Mouse (Mus musculus) forebrain, postnatal 0 days (tissue): ENCODE data around the gene Acp5. TPM values are rescaled to one million over a fixed set of nuclear protein-coding genes. Genes with fewer than 3 reads are reported as not detected.
A peak's percentile ranks its signal among the peaks of the same experiment; 100 is the strongest.

Experiments used
- ATAC-seq: fragments of 200-750 bp; cut with Nextera tagmentation; 2 replicates; pipeline ENCODE4 v1.8.0; 2017; ENCODE audit warnings: mild to moderate bottlenecking, moderate library complexity
- DNase-seq: peaks from one replicate; pipeline ENCODE4 v3.0.0-alpha.2; 2015
- H3K27ac ChIP-seq: fragments of 300-500 bp; sonication (generic); 2 replicates; pipeline ENCODE4 v1.5.1; 2014; ENCODE audit warnings: low read depth, mild to moderate bottlenecking, antibody characterized with exemption, low read length, moderate library complexity, mixed read lengths
- H3K27me3 ChIP-seq: fragments of 300-500 bp; sonication (generic); 2 replicates; pipeline ENCODE4 v1.6.1; 2014; ENCODE audit warnings: mild to moderate bottlenecking, low read length, mixed read lengths; ENCODE audit not compliant: insufficient read depth
- H3K36me3 ChIP-seq: fragments of 300-500 bp; sonication (generic); 2 replicates; pipeline ENCODE4 v1.6.1; 2014; ENCODE audit warnings: mild to moderate bottlenecking, moderate library complexity; ENCODE audit not compliant: insufficient read depth
- H3K4me1 ChIP-seq: fragments of 300-500 bp; sonication (generic); 2 replicates; pipeline ENCODE4 v1.6.1; 2014; ENCODE audit warnings: antibody characterized with exemption; ENCODE audit not compliant: insufficient read depth
- H3K4me2 ChIP-seq: fragments of 300-500 bp; sonication (generic); 2 replicates; pipeline ENCODE4 v1.6.1; 2014; ENCODE audit warnings: low read depth, mild to moderate bottlenecking, moderate library complexity
- H3K4me3 ChIP-seq: fragments of 300-500 bp; sonication (generic); 2 replicates; pipeline ENCODE4 v1.5.1; 2014; ENCODE audit warnings: low read depth, low read length, mixed read lengths
- H3K9ac ChIP-seq: fragments of 300-500 bp; sonication (generic); 2 replicates; pipeline ENCODE4 v1.6.1; 2014; ENCODE audit warnings: mild to moderate bottlenecking
- H3K9me3 ChIP-seq: fragments of 300-500 bp; sonication (generic); 2 replicates; pipeline ENCODE4 v1.6.1; 2016; ENCODE audit warnings: low read length
- CTCF ChIP-seq: sonication (generic); IDR thresholded peaks from 2 replicates; pipeline ENCODE4 v1.5.1; 2016; ENCODE audit warnings: antibody characterized with exemption, control low read depth, low read depth
- WGBS: fragments of 180-500 bp; shearing (Covaris S2); extraction: QIAGEN DNeasy Blood & Tissue Kit; methylation state at CpG from one replicate; pipeline ENCODE4 v1.1.7; 2014; 5-methylcytosine and 5-hydroxymethylcytosine counted together
- polyA plus RNA-seq: library from polyadenylated mRNA; unstranded; fragments of >200 nt; fragmentation: Nextera tagmentation; extraction: Ambion mirVana; gene quantifications from 2 replicates; pipeline ENCODE4 v1.2.1, GENCODE M21; 2015
- total RNA-seq: library from RNA; depleted of rRNA; stranded (reverse); fragments of >200 nt; gene quantifications from 2 replicates; pipeline ENCODE4 v1.2.3, GENCODE M21; 2014; rRNA removed

Gene Acp5
- total RNA-seq (3.9 TPM in 1 of 2 replicates, not detected in the other), polyA plus RNA-seq (0.41 and 0.88 TPM in 2 replicates)

- no peak within 1 kb of the TSS for H3K9ac ChIP-seq
- no peaks in the 10 kb centered on the region for H3K9me3 ChIP-seq
- no peak within 1 kb of the TSS for H3K27ac ChIP-seq
- H3K4me2 ChIP-seq, result no peak within 1 kb of the TSS
- 83% methylated on average over 7 of the region's 7 CpGs for WGBS
- peaks cover 10% of the 10 kb centered on the region; the same call in 1 of the 2 replicates for H3K27me3 ChIP-seq
- H3K4me1 ChIP-seq, result no peaks in the 10 kb centered on the region
- DNase-seq (no peak), ATAC-seq (no peak)
- no peak within 1 kb of the TSS for H3K4me3 ChIP-seq
- H3K36me3 ChIP-seq, result no peaks in the 10 kb centered on the region
- TF ChIP-seq CTCF, result no peak
These were observed at the start of gene Acp5 for GRCm38 (mm10) chr9:22135644-22136390. Gene Acp5 (minus strand): TSS chr9:22135711.

GRCm38 (mm10) chr9:22172318-22172717 is 36.8 kb upstream of the Acp5 start:
- TF ChIP-seq CTCF, result no peak
- no peak for ATAC-seq
- Histone ChIP-seq H3K36me3 (no peaks in the 10 kb centered on the region), H3K4me3 (no peak overlapping the region), H3K9ac (no peak overlapping the region), H3K27ac (no peak overlapping the region), H3K4me1 (no peaks in the 10 kb centered on the region), H3K27me3 (no peaks in the 10 kb centered on the region), H3K4me2 (no peak overlapping the region), H3K9me3 (no peaks in the 10 kb centered on the region)
- WGBS, result 82% methylated on average over 4 of the region's 4 CpGs
- no peak for DNase-seq

- Histone ChIP-seq H3K9ac (no peak overlapping the region), H3K27me3 (no peaks in the 10 kb centered on the region), H3K36me3 (no peaks in the 10 kb centered on the region), H3K27ac (no peak overlapping the region), H3K4me1 (no peaks in the 10 kb centered on the region), H3K4me3 (no peak overlapping the region), H3K4me2 (no peak overlapping the region), H3K9me3 (no peaks in the 10 kb centered on the region)
- ATAC-seq (no peak), DNase-seq (no peak)
- 94% methylated on average over 11 of the region's 11 CpGs for WGBS
- no peak for TF ChIP-seq CTCF
These were observed 33.8 kb upstream of the Acp5 start for GRCm38 (mm10) chr9:22169327-22169726.

- Histone ChIP-seq H3K4me2 (no peak overlapping the region), H3K9ac (no peak overlapping the region), H3K36me3 (no peaks in the 10 kb centered on the region), H3K4me3 (no peak overlapping the region), H3K4me1 (no peaks in the 10 kb centered on the region), H3K27ac (no peak overlapping the region), H3K9me3 (no peaks in the 10 kb centered on the region), H3K27me3 (no peaks in the 10 kb centered on the region)
- 98% methylated on average over 4 of the region's 4 CpGs for WGBS
- ATAC-seq (no peak), DNase-seq (no peak)
- TF ChIP-seq CTCF, result no peak
These were observed 32.2 kb upstream of the Acp5 start for GRCm38 (mm10) chr9:22167751-22168150.

- no peak for ATAC-seq
- Histone ChIP-seq H3K9me3 (no peaks in the 10 kb centered on the region), H3K4me2 (no peak overlapping the region), H3K4me3 (no peak overlapping the region), H3K36me3 (no peaks in the 10 kb centered on the region), H3K27ac (no peak overlapping the region), H3K27me3 (no peaks in the 10 kb centered on the region), H3K4me1 (no peaks in the 10 kb centered on the region), H3K9ac (no peak overlapping the region)
- 92% methylated on average over 10 of the region's 10 CpGs for WGBS
- TF ChIP-seq CTCF, result peak; percentile 31
- DNase-seq, result no peak
These were observed 31.2 kb upstream of the Acp5 start for GRCm38 (mm10) chr9:22166686-22167085.

- H3K4me2 ChIP-seq, result no peak overlapping the region
- no peak overlapping the region for H3K4me3 ChIP-seq
- TF ChIP-seq CTCF, result no peak
- H3K27ac ChIP-seq, result no peak overlapping the region
- no peak overlapping the region for H3K9ac ChIP-seq
- H3K36me3 ChIP-seq, result no peaks in the 10 kb centered on the region
- H3K9me3 ChIP-seq, result no peaks in the 10 kb centered on the region
- H3K27me3 ChIP-seq, result no peaks in the 10 kb centered on the region
- WGBS, result 48% methylated on average over 6 of the region's 6 CpGs
- DNase-seq (no peak), ATAC-seq (no peak)
- no peaks in the 10 kb centered on the region for H3K4me1 ChIP-seq
These were observed 30.5 kb upstream of the Acp5 start for GRCm38 (mm10) chr9:22165964-22166363.
